Mouse (Mus musculus) right cerebral cortex, postnatal 25 days (tissue): ENCODE data around the gene Prss16.

Experiments used
- DNase-seq: peaks from one replicate; pipeline ENCODE4 v3.0.0; 2022

Gene Prss16

DNA sequence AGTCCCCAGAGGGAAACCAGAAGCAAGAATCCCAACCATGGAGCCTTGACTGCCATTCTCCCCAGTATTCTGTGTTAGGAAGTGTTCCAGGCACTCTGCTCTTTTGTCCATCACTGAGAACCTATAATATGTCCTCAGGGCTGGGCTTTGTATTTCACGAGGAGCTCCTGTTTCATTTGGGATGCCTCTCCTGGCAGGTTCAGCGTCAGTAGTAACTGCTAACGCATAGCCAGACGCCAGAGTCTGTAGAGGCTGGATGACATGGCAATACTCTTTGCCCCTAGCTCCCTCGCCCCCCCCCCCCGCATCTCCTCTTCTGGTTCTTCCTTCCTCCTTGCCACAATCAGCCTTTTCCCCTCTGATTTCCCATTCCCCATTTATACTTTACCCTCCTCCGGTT, at the start of gene Prss16:
Gene Prss16 (minus strand): TSS at position 101 of the 400 bp plus-strand sequence.
- DNase-seq, result no peak

DNA sequence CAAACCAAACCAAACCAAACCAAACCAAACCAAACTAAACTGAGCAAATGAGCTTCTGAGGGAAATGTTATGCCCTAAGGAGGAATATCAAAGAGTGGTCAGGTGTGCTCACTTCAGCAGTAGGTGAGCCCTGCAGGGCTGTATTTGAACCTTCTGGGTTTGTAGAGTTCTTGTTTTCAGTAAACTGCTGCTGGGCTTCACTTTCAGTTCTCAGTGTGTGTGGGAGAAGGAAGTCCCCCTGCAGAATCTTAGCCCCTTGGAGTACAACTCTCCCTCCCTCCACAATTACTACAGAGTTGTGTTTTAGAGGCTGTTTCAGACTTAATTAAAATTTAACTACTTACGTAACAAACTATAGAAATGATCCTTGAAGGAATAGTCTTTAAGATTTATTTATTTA, 44.2 kb upstream of the Prss16 start:
- no peak for DNase-seq

DNA sequence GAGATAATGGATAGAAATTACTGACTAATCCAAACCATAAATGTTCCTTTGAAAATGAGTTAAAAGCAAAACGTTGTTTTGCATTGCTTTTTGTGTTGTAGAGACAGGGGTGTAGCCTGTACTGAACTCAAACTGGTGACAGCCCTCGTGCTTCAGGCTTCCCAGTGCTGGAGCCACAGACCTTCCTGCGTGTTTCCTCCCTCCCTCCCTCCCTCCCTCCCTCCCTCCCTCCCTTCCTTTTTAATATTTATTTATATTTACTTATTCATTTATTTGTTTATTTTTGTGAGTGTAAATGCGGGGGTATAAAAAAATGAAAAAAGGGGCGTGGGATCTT, 41.9 kb upstream of the Prss16 start:
- DNase-seq, result no peak

DNA sequence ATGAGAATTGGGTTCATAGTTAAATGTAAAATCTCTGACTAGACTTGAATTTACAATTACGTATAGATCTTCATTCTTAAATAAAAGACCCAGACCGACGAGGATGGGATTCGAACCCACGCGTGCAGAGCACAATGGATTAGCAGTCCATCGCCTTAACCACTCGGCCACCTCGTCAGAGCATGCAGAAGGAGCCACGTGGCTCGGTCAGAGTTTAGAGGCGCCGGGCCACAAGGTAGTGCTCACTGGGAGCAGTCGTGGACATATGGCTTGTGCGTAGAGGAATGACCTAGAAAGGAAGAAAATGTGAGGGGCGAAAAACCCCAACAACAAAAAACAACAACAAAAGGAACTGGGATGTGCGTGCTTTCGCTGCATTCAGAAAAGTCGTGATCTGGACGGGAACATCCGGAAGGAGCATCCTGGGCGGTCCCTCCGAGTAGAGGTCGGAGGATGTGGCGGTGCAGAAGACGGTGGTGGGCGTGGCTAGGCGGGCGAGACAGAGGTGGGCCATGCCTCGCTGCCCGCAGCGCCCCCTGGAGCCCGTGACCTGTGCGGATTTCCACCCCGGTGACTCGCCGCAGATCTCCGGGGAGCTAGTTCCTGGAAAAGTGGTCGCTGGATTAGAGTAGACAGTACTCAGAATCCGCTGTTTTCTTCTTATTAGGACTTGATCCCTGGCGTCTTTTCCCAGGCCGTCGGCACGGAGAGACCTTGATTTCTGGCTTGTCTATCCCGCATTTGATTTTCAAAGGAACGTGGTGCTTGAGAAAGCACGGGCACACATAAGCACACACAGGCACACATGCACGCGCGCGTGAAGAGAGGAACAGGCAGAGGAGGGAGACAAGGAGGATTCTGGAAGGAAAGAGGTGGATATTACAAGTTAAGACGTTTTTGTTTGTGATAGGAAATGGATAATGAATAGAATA, 41.3 kb upstream of the Prss16 start:
- DNase-seq, result peak; percentile 87

DNA sequence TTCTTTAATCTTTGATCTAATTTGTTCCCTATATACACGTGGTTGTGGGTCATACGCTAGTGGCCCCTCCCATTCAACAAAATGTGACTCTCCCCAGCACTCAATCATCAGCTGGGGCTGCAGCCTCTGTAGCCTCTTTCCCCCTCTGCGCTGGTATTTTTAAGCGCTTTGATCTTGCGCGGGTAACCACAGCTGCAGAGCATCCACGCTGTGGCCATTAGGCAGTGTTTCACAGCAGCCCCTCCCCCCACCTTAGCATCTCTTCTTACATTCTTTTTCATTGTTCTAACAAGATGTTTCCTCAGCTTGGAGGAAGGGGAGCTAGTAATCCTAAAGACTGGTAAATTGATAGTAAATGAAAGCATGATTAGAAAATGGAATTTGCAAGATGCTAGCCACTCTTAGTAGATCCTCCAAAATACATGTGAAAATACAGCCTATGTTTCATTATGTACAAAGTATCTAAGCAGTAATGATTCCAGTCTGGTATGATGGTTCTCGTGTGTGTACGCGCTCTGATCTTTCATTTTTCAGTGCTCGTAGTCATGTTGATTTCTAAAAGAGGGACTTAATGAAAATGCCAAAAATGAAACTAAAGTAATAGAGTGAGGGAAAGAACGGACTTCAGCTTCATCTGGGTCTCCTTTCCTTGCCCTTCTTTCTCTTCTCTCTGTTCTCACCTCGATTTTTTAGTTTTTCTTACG, 40.3 kb upstream of the Prss16 start:
- peak; percentile 21 for DNase-seq

DNA sequence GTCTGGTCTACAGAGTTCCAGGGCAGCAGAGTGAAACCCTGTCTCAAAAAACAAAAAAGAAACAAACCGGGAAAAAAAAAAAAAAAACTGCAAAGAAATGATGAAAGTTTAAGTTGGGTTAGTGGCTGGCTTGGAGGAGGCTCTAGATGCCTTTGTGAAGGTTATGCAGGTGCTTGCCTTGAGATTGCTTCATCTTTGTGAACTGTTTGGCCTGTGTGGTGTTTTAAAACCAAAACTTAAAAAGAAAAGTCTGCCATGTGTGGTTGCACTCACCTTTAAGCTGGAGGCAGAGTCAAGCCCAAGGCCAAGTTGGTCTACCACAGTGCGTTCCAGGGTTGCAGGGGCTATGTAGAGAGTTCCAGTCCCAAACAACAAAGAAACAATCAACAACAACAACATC, 39.5 kb upstream of the Prss16 start:
- DNase-seq, result no peak

DNA sequence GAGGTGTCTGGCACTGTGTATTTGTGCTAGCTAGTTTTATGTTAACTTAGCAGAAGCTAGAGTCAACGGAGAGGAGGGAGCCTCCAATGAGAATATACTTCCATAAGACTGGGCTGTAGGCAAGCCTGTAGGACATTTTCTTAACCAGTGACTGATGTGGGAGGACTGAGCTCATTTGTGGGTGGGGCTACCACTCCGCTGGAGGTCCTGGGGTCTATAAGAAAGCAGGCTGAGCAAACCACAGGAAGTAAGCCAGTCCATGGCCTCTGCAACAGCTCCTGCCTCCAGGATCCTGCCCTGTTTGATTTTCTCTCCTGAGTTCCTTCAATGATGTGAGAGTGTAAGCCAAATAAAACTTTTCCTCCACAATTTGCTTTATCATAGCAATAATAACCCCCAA, 35.8 kb upstream of the Prss16 start:
- DNase-seq, result no peak

DNA sequence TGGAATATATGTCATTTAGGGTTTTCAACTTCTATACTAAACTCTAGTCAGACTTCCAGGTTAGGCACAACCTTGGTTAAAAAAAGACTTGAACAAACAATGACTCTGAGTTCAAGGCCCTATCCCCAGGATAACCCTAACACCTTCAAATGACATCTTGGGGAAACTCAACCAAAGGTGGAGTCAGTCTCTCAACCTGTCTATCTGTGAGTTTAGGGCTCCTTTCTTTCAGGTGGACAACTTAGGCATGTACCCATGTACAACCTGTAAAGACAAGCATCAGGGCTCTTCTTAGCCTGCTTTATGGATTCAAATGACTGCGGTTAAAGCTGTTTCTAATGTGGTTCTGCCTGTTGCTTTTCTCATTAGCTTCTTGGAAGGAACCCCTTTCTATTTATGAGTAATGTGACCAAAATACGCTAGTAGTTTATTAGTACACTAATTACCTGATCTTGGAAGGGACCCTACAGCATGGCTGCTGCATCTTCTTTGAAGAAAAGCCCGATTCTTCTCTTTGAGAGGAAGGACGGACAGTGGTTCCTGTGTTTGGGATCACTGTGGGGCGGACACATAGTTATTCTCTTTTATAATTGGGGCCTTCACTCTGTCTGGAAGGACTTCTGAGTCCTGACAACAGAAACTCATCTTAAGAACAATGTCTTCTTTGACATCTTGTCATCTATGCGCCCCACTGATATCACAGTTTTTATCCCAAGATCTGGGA, 35.1 kb upstream of the Prss16 start:
- DNase-seq, result no peak

DNA sequence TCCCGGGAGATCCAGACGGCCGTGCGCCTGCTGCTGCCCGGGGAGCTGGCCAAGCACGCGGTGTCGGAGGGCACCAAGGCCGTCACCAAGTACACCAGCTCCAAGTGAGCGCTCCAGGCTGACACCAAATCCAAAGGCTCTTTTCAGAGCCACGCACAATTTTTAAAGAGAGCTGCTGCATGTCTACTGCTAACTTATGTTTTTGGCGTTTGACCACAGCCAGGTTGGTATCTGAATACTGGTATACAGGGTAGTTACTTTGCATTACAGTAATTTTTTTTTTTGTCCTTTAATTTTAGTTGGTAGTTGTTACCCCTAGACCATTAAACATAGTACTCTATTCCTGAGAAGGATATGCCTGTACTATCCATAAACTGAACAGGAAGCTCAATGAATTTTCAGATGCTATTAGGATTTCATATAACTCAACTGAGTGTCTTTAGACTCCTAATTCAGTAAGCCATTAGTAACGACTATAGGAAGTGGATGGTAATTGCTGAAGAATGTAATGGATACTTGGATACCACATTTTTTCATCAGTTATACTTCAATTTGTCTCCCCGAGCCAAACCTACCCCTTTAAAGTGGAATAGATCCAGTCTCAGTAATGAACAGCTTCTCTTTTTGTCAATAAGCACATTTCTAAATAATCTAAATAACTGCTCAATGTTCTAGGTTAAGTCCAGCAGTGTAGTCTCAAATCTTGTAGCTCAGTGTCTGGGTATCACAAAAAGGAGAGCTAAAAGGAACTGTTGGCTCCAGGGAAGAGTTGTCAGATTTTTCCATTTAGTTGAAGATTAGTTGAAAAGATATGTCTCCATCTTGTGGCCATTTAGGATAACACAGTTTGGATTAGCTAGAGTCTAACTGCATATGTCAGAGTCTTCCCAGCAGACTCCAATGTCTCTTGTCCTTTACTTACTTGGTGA, 34.2 kb upstream of the Prss16 start:
- no peak for DNase-seq

DNA sequence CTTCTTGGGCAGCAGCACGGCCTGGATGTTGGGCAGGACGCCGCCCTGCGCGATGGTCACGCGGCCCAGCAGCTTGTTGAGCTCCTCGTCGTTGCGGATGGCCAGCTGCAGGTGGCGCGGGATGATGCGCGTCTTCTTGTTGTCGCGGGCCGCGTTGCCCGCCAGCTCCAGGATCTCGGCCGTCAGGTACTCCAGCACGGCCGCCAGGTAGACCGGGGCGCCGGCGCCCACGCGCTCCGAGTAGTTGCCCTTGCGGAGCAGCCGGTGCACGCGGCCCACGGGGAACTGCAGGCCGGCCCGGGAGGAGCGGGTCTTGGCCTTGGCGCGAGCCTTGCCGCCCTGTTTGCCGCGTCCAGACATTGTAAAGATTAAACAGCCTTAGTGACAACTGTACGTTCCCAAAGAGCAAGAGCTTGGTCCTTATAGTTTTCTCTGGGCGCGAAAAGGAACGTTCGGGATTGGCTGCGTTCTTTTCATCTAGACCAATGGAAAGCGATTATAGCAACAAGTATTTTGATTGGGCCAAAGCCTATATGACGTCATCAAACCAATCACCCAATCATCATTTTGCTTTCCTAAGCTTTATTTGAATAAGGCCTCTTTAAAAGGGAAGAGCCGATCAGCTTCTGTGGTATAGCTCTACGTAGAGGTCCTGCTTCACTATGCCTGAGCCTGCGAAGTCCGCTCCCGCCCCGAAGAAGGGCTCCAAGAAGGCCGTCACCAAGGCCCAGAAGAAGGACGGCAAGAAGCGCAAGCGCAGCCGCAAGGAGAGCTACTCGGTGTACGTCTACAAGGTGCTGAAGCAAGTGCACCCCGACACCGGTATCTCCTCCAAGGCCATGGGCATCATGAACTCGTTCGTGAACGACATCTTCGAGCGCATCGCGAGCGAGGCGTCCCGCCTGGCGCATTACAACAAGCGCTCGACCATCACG, 33.3 kb upstream of the Prss16 start, which contains the start of the genes Hist1h2ag and Hist1h2bj:
Gene Hist1h2ag (minus strand): TSS at position 377 of the 935 bp plus-strand sequence.
Gene Hist1h2bj (plus strand): TSS at position 647 of the 935 bp plus-strand sequence.
- peak; percentile 87 for DNase-seq

DNA sequence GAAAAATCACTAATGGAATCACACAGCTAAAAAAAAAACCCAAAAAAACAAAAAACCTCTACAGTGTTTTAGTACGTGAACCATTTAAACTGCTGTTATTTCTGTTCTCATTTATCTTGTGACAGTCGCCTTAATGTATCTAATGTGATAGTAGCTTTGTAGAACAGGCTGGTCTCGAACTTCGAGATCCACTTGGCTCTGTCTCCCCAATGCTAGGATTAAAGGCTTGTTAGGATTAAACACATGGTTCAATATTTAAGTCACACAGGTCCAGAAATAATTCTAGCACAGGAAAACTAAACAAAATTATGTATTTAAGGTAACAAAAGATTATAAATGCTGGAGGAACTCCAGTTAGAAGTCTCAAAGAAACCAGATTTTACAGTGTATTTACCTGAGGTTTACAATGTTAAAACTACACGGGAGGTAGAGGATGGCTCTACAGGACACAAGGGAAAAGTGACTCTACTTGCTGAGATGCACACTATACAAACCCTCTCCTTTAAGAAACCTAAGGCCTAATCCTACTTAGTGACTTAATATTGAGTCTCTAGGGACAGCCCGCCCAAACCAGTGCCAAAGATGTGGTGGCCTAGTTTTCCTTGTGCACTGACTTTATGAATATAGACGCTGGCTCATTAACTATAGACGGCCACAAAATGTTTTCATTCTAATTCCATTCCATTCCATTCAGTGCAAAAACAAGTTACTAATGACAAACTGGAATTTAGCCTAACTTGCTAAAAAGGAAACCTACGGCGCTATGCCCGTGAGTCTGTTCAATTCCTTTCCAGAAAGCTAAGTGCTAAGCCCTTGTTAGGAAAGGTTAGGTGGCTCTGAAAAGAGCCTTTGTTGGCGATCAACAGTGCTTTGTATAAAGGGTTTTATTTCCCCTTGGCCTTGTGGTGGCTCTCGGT, 32.4 kb upstream of the Prss16 start:
- no peak for DNase-seq

DNA sequence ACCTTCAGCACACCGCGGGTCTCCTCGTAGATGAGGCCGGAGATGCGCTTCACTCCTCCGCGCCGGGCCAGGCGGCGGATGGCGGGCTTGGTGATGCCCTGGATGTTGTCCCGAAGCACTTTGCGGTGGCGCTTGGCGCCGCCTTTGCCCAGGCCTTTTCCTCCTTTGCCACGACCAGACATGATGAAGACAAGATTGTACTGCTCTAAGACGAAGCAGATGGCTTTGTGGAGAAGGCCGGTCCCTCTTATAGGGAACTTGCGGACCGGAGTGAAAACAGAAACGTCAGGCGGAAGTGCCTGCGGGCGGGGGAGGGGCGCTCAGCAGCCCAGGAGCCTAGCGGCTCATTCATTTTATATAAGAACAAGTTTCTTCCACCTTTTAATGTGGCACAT, 31.6 kb upstream of the Prss16 start, which contains the start of gene Hist1h4i:
Gene Hist1h4i (minus strand): TSS at position 221 of the 395 bp plus-strand sequence.
- DNase-seq, result peak; percentile 98

DNA sequence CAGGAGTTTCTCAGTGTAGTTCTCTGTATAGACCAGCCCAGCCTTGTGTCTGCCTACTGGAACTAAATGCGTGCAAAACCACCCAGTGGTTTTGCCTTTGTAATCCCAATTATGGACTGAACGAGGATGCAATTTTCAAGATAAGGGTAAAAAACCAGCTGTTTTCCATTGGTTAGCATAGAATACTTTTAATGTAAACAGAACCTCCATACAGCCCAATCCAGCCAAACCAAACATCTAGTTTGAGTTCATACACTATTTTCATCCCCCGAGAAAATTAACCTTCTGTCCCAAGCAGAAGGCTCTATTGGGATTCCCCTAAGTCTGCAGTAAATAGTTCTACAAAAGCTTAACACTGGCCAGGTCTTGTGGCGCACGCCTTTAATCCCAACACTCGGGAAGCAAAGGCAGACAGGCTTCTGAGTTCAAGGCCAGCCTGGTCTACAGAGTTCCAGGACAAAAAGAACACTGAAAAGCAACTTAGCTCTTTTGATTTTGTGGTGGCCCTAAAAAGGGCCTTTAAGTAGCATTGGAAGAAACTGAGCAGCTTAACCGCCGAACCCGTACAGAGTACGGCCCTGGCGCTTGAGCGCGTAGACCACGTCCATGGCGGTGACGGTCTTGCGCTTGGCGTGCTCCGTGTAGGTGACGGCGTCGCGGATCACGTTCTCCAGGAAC, 31.1 kb upstream of the Prss16 start:
- no peak for DNase-seq

DNA sequence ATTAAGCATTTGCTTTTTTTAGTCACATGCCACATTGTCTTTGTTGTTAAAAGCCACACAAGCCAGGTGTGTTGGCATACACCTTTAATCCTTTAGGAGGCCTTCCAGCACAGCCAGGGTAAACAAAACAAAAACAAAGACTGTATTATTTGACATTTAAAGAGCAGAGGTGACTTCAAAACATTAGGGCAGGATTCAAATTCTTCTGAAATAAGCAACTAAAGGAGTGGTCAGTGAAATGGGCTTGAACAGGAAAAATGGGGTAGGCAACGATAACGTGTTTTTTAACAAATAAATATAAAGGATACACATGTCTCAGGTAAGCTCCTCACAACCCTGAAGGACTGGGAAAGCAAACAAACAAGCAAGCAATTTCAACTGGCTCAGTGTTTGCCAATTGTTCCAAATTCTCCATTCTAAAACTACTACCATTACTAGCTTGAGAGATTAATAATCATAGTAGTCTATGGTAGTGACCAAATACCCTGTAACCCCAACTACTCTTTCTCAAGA, 30.5 kb upstream of the Prss16 start:
- DNase-seq, result no peak

DNA sequence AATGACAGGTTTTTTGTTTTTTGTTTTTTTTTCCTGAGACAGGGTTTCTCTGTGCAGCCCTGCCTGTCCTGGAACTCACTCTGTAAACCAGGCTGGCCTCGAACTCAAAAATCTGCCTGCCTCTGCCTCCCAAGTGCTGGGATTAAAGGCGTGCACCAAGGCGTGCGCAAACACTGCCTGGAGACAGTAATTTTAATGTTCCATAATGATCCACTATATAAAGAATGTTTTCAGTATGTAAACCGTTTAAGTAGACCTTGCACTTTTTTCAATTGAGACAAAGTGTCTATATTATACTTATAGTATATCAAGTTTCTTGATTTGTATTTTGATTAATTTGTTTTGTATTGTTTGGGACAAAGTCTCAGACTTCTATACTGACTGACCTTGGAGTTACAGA, 29.8 kb upstream of the Prss16 start:
- DNase-seq, result no peak

DNA sequence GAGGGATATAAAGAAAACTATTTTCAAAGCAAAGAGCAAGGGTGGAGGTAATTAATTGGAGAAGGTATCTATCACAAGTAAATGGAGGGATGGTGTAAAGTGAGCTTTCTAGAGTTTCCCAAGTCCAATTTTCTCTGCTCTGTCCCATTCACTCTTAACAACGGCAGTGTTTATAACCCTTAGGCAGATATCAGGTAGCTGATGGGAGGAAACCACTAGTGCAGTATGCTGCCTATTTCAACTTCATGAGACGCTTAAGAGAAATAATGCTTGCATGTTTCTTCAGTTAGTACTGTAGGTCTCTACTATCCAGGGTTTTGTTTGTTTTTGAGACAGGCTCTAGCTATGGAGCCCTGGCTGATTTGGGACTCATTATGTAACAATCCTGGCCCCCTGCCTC, 27.9 kb upstream of the Prss16 start:
- DNase-seq, result no peak

DNA sequence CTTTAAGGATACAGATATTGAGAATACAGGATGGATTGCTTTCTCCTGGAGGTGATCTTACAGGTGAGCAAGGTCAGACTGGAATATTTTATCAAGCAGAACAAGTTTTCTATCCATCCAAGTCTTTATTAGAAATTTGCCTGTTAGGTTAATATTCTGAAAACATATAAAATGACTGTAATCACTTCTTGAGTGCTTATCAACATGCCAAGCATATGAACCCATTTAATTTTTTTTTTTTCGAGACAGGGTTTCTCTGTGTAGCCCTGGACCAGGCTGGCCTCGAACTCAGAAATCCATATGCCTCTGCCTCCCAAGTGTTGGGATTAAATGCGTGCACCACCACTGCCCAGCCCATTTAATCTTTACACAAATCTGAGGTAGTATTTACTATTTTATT, 27.4 kb upstream of the Prss16 start:
- DNase-seq, result no peak

DNA sequence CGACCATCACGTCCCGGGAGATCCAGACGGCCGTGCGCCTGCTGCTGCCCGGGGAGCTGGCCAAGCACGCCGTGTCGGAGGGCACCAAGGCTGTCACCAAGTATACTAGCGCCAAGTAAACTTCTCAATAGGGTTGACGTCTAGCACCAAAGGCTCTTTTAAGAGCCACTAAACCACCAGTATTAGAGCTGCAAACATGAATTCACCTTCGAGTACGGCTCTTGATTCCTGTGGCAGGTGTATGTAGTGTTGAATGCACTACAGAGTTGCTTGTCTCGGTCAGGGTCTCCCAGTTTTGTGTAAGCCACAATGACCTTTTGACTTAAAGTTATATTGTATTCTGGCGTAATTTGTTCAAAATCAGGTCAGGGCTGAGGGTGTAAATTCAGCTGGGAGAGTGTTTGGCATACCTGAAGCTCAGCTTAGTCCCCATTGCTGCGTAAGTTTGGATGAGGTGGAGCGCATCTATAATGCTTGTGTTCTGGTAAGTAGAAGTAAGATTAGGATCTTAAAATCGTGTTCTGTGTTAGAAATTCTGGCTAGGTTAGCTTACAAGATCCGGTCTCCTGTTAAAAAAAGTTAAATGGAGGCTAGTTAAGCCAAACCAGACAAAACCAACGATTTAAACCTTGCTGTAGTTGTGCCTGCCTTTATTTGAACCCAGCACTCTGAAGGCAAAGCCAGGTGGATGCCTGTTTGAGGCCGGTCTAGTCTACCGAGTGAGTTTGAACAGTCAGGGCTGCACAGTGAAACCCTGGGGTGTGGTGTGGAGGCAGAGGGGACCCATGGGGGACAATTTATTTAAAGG, 26.8 kb upstream of the Prss16 start:
- peak; percentile 10 for DNase-seq
